Mouse (Mus musculus) left cerebral cortex, adult 9 months (tissue): ENCODE results near the gene Fgd5.
"Not testable (repeated sequence)": the region's sequence is repeated elsewhere in the genome, so short reads cannot be mapped to it uniquely, and the experiment has no call there.

Source experiments
- DNase-seq, 2 experiments: peaks; one replicate each; pipeline ENCODE4 v3.0.0; 2022; ENCODE audit warnings: low spot score in 2 of 2

The Fgd5 gene

GRCm38 (mm10) chr6:91978371-91979300 is at the start of gene Fgd5:
Gene Fgd5, plus strand, starts transcription at chr6:91978878.
- DNase-seq: no peak

- DNase-seq: no peak
Observed at GRCm38 (mm10) chr6:91931231-91931630, 47.4 kb upstream of the Fgd5 start.

- no peak for DNase-seq
Observed at GRCm38 (mm10) chr6:91938491-91938890, 40.2 kb upstream of the Fgd5 start.

- no peak for DNase-seq
Observed at GRCm38 (mm10) chr6:91948426-91948825, 30.3 kb upstream of the Fgd5 start.

GRCm38 (mm10) chr6:91958015-91958414 is 20.7 kb upstream of the Fgd5 start:
- DNase-seq: not testable (repeated sequence)

- DNase-seq: no peak
Observed at GRCm38 (mm10) chr6:91960028-91960811, 18.5 kb upstream of the Fgd5 start.

- no peak for DNase-seq
Observed at GRCm38 (mm10) chr6:91963429-91963828, 15.2 kb upstream of the Fgd5 start.

GRCm38 (mm10) chr6:91965060-91965459 is 13.6 kb upstream of the Fgd5 start:
- no peak for DNase-seq

- no peak for DNase-seq
Observed at GRCm38 (mm10) chr6:91966006-91966405, 12.7 kb upstream of the Fgd5 start.

GRCm38 (mm10) chr6:91972201-91972646 is 6.5 kb upstream of the Fgd5 start:
- no peak for DNase-seq

GRCm38 (mm10) chr6:91973972-91974371 is 4.7 kb upstream of the Fgd5 start:
- no peak for DNase-seq

GRCm38 (mm10) chr6:91979301-91979996 is 771 bp downstream of the Fgd5 start:
- no peak for DNase-seq

GRCm38 (mm10) chr6:91980011-91980410 is 1.3 kb downstream of the Fgd5 start:
- DNase-seq: no peak

GRCm38 (mm10) chr6:91990101-91990500 is 11.4 kb downstream of the Fgd5 start:
- no peak for DNase-seq

GRCm38 (mm10) chr6:91992823-91993222 is 14.1 kb downstream of the Fgd5 start:
- DNase-seq: no peak

GRCm38 (mm10) chr6:91993795-91994505 is 15.3 kb downstream of the Fgd5 start:
- DNase-seq: no peak

- no peak for DNase-seq
Observed at GRCm38 (mm10) chr6:91996072-91996471, 17.4 kb downstream of the Fgd5 start.

- no peak for DNase-seq
Observed at GRCm38 (mm10) chr6:92002558-92003285, 24.0 kb downstream of the Fgd5 start.

- DNase-seq: no peak
Observed at GRCm38 (mm10) chr6:92003646-92004045, 25.0 kb downstream of the Fgd5 start.

GRCm38 (mm10) chr6:92004137-92004805 is 25.6 kb downstream of the Fgd5 start:
- DNase-seq: no peak
